ENCODE assay signal across 8 mouse cellular contexts in genomic region chr14:31323849-31324792, GRCm38 (mm10). TPM values are rescaled to one million over a fixed set of nuclear protein-coding genes. Genes with fewer than 3 reads are reported as not detected.
DNase-seq lines count a peak whose midpoint lies in the region; ATAC-seq and TF ChIP-seq lines count a peak whose summit lies in the region.

TSS of gene Dnah1 (minus strand) at chr14:31323896.

- H3K4me3 ChIP-seq in forebrain, embryonic 11.5 days (ENCODE audit: low read depth, low read length), result peak within 1 kb of the TSS; percentile 26
- H3K4me3 ChIP-seq in limb, embryonic 10.5 days, result peak within 1 kb of the TSS; percentile 48
- peak within 1 kb of the TSS; percentile 32 for H3K4me3 ChIP-seq in spleen, adult 2 months (ENCODE audit: extremely low read depth, insufficient read depth, insufficient read length)

- H3K27ac ChIP-seq in forebrain, embryonic 11.5 days (ENCODE audit: low read depth, low read length), result no peak within 1 kb of the TSS
- H3K27ac ChIP-seq in limb, embryonic 10.5 days, result peak within 1 kb of the TSS; percentile 77
- H3K27ac ChIP-seq in spleen, adult 2 months (ENCODE audit: insufficient read depth, low read length), result peak within 1 kb of the TSS; percentile 24

- ATAC-seq in forebrain, embryonic 11.5 days (replicated peaks; ENCODE audit: low FRiP score), result 0 out of 2 replicates have a peak, but pooled peaks have one; percentile 36

- no peaks in the 10 kb centered on the region for H3K36me3 ChIP-seq in forebrain, embryonic 11.5 days (ENCODE audit: control insufficient read depth, insufficient read depth, low read length)
- no peaks in the 10 kb centered on the region for H3K36me3 ChIP-seq in limb, embryonic 10.5 days
- H3K36me3 ChIP-seq in spleen, adult 2 months (ENCODE audit: control insufficient read depth, insufficient read depth, low read length), result no peaks in the 10 kb centered on the region

- no peak; the same call in 1 of the 2 replicates for TF ChIP-seq POLR2A in spleen, adult 2 months (IDR thresholded peaks at IDR 0.05; ENCODE audit: low read depth, low read length)

- peak; percentile 53 for DNase-seq in CD4-positive, CD25-positive, alpha-beta regulatory T cell, adult 2 months (ENCODE audit: low read depth, low spot score)
- DNase-seq in adrenal gland, adult 18-20 months (ENCODE audit: low spot score in 2 of 2), result peak; percentile 17 to 52
- peak; percentile 69 for DNase-seq in forebrain, embryonic 11.5 days (ENCODE audit: low spot score)
- peak; percentile 61 for DNase-seq in heart, postnatal 4 days
- peak; percentile 67 for DNase-seq in limb, embryonic 10.5 days (ENCODE audit: low spot score)
- DNase-seq in mesoderm, embryonic 11.5 days (ENCODE audit: low read depth, low spot score), result peak; percentile 36
- DNase-seq in spleen, adult 2 months (ENCODE audit: low read depth in 1 of 2, low spot score in 2 of 2), result peak; percentile 42 to 79
- DNase-seq in cerebellum, adult 11 months, result no peak

- H3K9ac ChIP-seq in forebrain, embryonic 11.5 days (ENCODE audit: low read length), result peak within 1 kb of the TSS; percentile 50

- H3K4me1 ChIP-seq in forebrain, embryonic 11.5 days (replicated peaks; ENCODE audit: control insufficient read depth, insufficient read depth, low read length), result no peaks in the 10 kb centered on the region; the same call in 1 of the 2 replicates
- H3K4me1 ChIP-seq in limb, embryonic 10.5 days, result peaks cover 11% of the 10 kb centered on the region
- peaks cover 3% of the 10 kb centered on the region; the same call in 1 of the 2 replicates for H3K4me1 ChIP-seq in spleen, adult 2 months (ENCODE audit: control insufficient read depth, insufficient read depth, insufficient read length)

- no peak for TF ChIP-seq CTCF in spleen, adult 2 months (IDR thresholded peaks at IDR 0.05; ENCODE audit: extremely low read depth, insufficient read depth, insufficient read length, insufficient replicate concordance)

- WGBS in forebrain, embryonic 11.5 days, result 35% methylated on average over 28 of the region's 28 CpGs
- WGBS in limb, embryonic 10.5 days, result 31% methylated on average over 28 of the region's 28 CpGs
- WGBS in spleen, adult 2 months, result 7% methylated on average over 28 of the region's 28 CpGs

- H3K4me2 ChIP-seq in forebrain, embryonic 11.5 days (ENCODE audit: low read depth, low read length, severe bottlenecking), result peak within 1 kb of the TSS; percentile 55

- no peaks in the 10 kb centered on the region for H3K27me3 ChIP-seq in forebrain, embryonic 11.5 days (ENCODE audit: control insufficient read depth, insufficient read depth, low read length)
- no peaks in the 10 kb centered on the region; the same call in 1 of the 2 replicates for H3K27me3 ChIP-seq in limb, embryonic 10.5 days (ENCODE audit: low read depth, poor library complexity, severe bottlenecking)
- no peaks in the 10 kb centered on the region for H3K27me3 ChIP-seq in spleen, adult 2 months (ENCODE audit: control insufficient read depth, insufficient read depth, low read length)

- H3K9me3 ChIP-seq in forebrain, embryonic 11.5 days (ENCODE audit: control insufficient read depth, low read length), result no peaks in the 10 kb centered on the region
- no peaks in the 10 kb centered on the region for H3K9me3 ChIP-seq in limb, embryonic 10.5 days (replicated peaks)

RNA-seq across cellular contexts. Expression of gene Dnah1, which starts in this region (rescaled TPM):
- total RNA-seq in adrenal gland, adult 18-20 months (2021), result 1 to 10 TPM; 1.5 to 2.0 TPM
- 7.6 and 8.8 TPM in 2 replicates for polyA plus RNA-seq in forebrain, embryonic 11.5 days (2014; fragmentation: Nextera tagmentation; extraction: Ambion mirVana)
- total RNA-seq in heart, postnatal 4 days (2021), result under 1 TPM; 0.21 to 0.29 TPM
- 3.6 and 5.6 TPM in 2 replicates for polyA plus RNA-seq in limb, embryonic 10.5 days (2016; fragmentation: Nextera tagmentation; extraction: Ambion mirVana)
- polyA plus RNA-seq in spleen, adult 2 months (2012; rRNA removed), result 0.29 and 0.30 TPM in 2 replicates

Comparison
In these comparisons a context has a peak if more than half of its experiments do, and no peak if none do; other contexts are left out.
1. Peak in DNase-seq in heart, postnatal 4 days; RNA of the gene not detected or under 1 TPM.
2. Peak in DNase-seq, H3K4me3 ChIP-seq and H3K27ac ChIP-seq in spleen, adult 2 months; RNA of the gene not detected or under 1 TPM.